Mouse (Mus musculus) embryonic fibroblast, embryonic 13.5 days (primary cell): ENCODE data around the gene Ddx52.

Source experiments
- CTCF ChIP-seq: IDR thresholded peaks from 2 replicates; pipeline ENCODE4 v1.5.1; 2011; ENCODE audit warnings: mild to moderate bottlenecking, control low read depth, low read length, moderate library complexity, borderline replicate concordance; ENCODE audit not compliant: insufficient read depth
- POLR2A ChIP-seq: IDR thresholded peaks from 2 replicates; pipeline ENCODE4 v1.6.1; 2011; ENCODE audit warnings: low read depth, mild to moderate bottlenecking, control low read depth, low read length, moderate library complexity

- no peak for TF ChIP-seq CTCF
- no peak for TF ChIP-seq POLR2A
These were observed 19.3 kb upstream of the Ddx52 start for GRCm38 (mm10) chr11:83922600-83922999.
